Comparison of ENCODE assay signal across 1 mouse cellular context in genomic region chr4:129142439-129143045, GRCm38 (mm10).
TF ChIP-seq lines count a peak whose summit lies in the region.

No protein-coding gene starts in this region.

TF ChIP-seq in MEL, 35 proteins besides CTCF, POLR2A, EP300 and RAD21 (continued from another document):
- TF ChIP-seq TBP (IDR thresholded peaks at IDR 0.05; ENCODE audit: low read depth, low read length) (no peak; the same call in 1 of the 2 replicates), CHD1 (IDR thresholded peaks at IDR 0.05; ENCODE audit: low read depth, low read length) (no peak), TAL1 (IDR thresholded peaks at IDR 0.05; ENCODE audit: low read length) (no peak), TCF12 (IDR thresholded peaks at IDR 0.05; ENCODE audit: low read depth, low read length) (no peak), JUND (IDR thresholded peaks at IDR 0.05; ENCODE audit: low read depth, low read length) (no peak), USF1 (IDR thresholded peaks at IDR 0.05; ENCODE audit: low read depth, low read length) (no peak)
